Mouse (Mus musculus): ENCODE results near the gene Dcaf12. TPM values are rescaled to one million over a fixed set of nuclear protein-coding genes. Genes with fewer than 3 reads are reported as not detected.

Gene Dcaf12
- polyA plus RNA-seq (2012), result 21.3 and 30.6 TPM in 2 replicates

GRCm38 (mm10) chr4:41314141-41315129, at the start of gene Dcaf12:
Gene Dcaf12, minus strand, starts transcription at chr4:41314889.

GRCm38 (mm10) chr4:41348584-41349198, 34.0 kb upstream of the Dcaf12 start, which contains the start of gene Ubap1:
Gene Ubap1, plus strand, starts transcription at chr4:41348996.

GRCm38 (mm10) chr4:41274980-41275850, 39.5 kb downstream of the Dcaf12 start, which contains the start of gene Ubap2:
Gene Ubap2, minus strand, starts transcription at chr4:41275144.

Other genes with a start within 250 kb of the Dcaf12 start
- gene Aqp3, start 216.7 kb downstream of the Dcaf12 start, polyA plus RNA-seq (2012), result 0.11 and 0.29 TPM in 2 replicates
- 60.4 and 73.0 TPM in 2 replicates for gene Nol6, start 190.4 kb downstream of the Dcaf12 start, polyA plus RNA-seq (2012)
- gene Ube2r2, start 179.1 kb downstream of the Dcaf12 start, polyA plus RNA-seq (2012), result 40.7 and 46.9 TPM in 2 replicates
- gene Ubap2, start 39.7 kb downstream of the Dcaf12 start, polyA plus RNA-seq (2012), result 450 and 525 TPM in 2 replicates
- 38.0 and 58.3 TPM in 2 replicates for gene Ubap1, start 34.1 kb upstream of the Dcaf12 start, polyA plus RNA-seq (2012)
- gene Kif24, start 150.0 kb upstream of the Dcaf12 start, polyA plus RNA-seq (2012), result 1.6 and 2.0 TPM in 2 replicates
- 6.1 and 6.4 TPM in 2 replicates for gene Nudt2, start 150.3 kb upstream of the Dcaf12 start, polyA plus RNA-seq (2012)
- gene AI464131, start 188.2 kb upstream of the Dcaf12 start, polyA plus RNA-seq (2012), result not detected in 2 replicates
- not detected in 2 replicates for gene 1110017D15Rik, start 202.4 kb upstream of the Dcaf12 start, polyA plus RNA-seq (2012)

Data from megakaryocyte-erythroid progenitor cell, adult 5 weeks (primary cell).